Mouse (Mus musculus): ENCODE results near the gene Pate2. TPM values are rescaled to one million over a fixed set of nuclear protein-coding genes. Genes with fewer than 3 reads are reported as not detected.

The Pate2 gene
- polyA plus RNA-seq (2015; fragmentation: Nextera tagmentation; extraction: Ambion mirVana), result 0.73 and 0.77 TPM in 2 replicates

DNA sequence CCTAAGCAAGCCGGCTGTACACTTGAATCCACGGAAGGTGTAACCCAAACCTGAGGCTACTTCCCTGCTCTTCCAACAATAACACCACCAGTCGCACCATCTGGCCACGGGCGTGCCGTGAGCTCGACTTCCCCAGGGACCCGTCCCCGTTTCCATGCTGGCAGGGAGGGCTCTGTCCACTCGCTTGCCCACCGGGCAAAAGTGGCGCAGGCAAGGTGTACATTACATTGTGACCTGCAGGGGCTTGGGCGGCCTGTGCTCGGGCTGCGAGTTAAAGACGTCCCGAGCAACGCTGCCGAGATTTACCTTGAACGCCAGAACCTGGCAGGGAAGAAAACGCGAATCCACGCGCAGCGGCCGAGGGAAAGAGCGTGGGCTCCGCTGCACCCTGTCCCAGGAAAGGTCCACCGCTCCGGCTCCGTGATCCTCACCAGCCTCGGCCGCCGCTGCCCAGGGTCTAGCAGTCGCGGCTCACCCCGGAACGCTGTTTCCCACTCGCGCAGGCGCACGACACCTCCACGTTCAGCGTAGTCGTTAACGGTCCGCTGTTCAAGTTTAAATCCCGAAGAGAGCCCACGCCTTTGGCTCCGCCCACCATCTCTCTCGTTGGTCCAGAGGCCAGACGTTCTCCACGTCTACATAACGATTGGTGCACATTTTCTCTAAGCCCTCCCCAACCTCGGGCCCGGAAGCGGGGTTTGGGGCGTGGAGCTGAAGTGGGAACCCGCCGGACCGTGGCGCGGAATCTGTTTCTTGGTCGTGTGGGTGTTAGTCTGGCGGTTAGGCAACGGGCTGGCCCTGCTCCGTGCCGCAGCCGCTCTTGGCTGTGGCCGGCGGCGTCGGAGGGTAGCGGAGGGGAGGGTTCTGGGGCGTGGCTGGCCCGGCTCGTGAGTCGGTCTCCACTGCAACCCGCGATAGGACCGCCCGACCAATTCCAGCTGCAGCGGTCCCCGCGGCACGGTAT lies at the start of gene Pate2, which contains the start of gene Hyls1:
Gene Pate2 (plus strand): TSS at position 714 of the 964 bp plus-strand sequence.
Gene Hyls1 (minus strand): TSS at position 828 of the 964 bp plus-strand sequence.
- Histone ChIP-seq H3K9me3 (ENCODE audit: control insufficient read depth, low read length) (no peaks in the 10 kb centered on the region), H3K4me1 (ENCODE audit: control insufficient read depth, insufficient read depth, low read depth, low read length) (peaks cover 8% of the 10 kb centered on the region), H3K9ac (ENCODE audit: low read depth, low read length) (peak within 1 kb of the TSS; percentile 80), H3K4me3 (ENCODE audit: low read length) (peak within 1 kb of the TSS; percentile 80), H3K36me3 (ENCODE audit: control insufficient read depth, insufficient read depth, low read length) (peaks cover 10% of the 10 kb centered on the region), H3K27me3 (replicated peaks; ENCODE audit: control insufficient read depth, insufficient read depth, low read length) (peaks cover 6% of the 10 kb centered on the region), H3K27ac (ENCODE audit: low read depth, low read length) (peak within 1 kb of the TSS; percentile 90), H3K4me2 (ENCODE audit: low read length) (peak within 1 kb of the TSS; percentile 67)
- under 1% methylated on average over 86 of the region's 86 CpGs for WGBS
- ATAC-seq, result peak; percentile 98

GRCm38 (mm10) chr9:35520631-35521348 lies 49.3 kb upstream of the Pate2 start:
- Histone ChIP-seq H3K4me2 (ENCODE audit: low read length) (no peak overlapping the region), H3K9me3 (ENCODE audit: control insufficient read depth, low read length) (no peaks in the 10 kb centered on the region), H3K27me3 (replicated peaks; ENCODE audit: control insufficient read depth, insufficient read depth, low read length) (no peaks in the 10 kb centered on the region; the same call in 1 of the 2 replicates), H3K27ac (ENCODE audit: low read depth, low read length) (no peak overlapping the region), H3K9ac (ENCODE audit: low read depth, low read length) (no peak overlapping the region), H3K36me3 (ENCODE audit: control insufficient read depth, insufficient read depth, low read length) (no peaks in the 10 kb centered on the region), H3K4me3 (ENCODE audit: low read length) (no peak overlapping the region), H3K4me1 (ENCODE audit: control insufficient read depth, insufficient read depth, low read depth, low read length) (peaks cover 13% of the 10 kb centered on the region)
- WGBS, result 84% methylated on average over 6 of the region's 6 CpGs
- no peak for ATAC-seq

DNA sequence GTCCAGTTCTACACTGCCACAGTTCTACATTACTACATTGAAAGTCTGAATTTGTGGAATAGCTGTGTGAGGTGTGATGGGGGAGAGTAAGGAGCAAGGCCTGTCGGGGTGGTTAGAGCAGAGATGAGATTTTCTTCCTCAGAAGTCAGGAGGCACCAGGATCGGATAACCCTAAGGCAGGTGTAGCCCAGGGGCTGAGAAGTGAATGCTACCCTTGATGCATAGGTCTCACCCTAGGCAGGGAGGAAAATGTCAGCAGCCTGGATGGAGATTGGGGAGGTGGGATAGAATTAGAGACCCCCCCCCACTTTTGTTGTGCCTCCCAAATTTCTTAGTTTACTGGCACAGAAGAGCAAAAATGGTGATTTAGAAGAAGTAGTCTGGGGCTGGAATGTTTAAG lies 47.8 kb upstream of the Pate2 start:
- Histone ChIP-seq H3K9me3 (ENCODE audit: control insufficient read depth, low read length) (no peaks in the 10 kb centered on the region), H3K4me3 (ENCODE audit: low read length) (no peak overlapping the region), H3K27me3 (replicated peaks; ENCODE audit: control insufficient read depth, insufficient read depth, low read length) (no peaks in the 10 kb centered on the region; the same call in 1 of the 2 replicates), H3K4me1 (ENCODE audit: control insufficient read depth, insufficient read depth, low read depth, low read length) (peaks cover 13% of the 10 kb centered on the region), H3K4me2 (ENCODE audit: low read length) (no peak overlapping the region), H3K9ac (ENCODE audit: low read depth, low read length) (no peak overlapping the region), H3K27ac (ENCODE audit: low read depth, low read length) (no peak overlapping the region), H3K36me3 (ENCODE audit: control insufficient read depth, insufficient read depth, low read length) (no peaks in the 10 kb centered on the region)
- ATAC-seq, result no peak
- WGBS, result 83% methylated on average over 2 of the region's 2 CpGs

DNA sequence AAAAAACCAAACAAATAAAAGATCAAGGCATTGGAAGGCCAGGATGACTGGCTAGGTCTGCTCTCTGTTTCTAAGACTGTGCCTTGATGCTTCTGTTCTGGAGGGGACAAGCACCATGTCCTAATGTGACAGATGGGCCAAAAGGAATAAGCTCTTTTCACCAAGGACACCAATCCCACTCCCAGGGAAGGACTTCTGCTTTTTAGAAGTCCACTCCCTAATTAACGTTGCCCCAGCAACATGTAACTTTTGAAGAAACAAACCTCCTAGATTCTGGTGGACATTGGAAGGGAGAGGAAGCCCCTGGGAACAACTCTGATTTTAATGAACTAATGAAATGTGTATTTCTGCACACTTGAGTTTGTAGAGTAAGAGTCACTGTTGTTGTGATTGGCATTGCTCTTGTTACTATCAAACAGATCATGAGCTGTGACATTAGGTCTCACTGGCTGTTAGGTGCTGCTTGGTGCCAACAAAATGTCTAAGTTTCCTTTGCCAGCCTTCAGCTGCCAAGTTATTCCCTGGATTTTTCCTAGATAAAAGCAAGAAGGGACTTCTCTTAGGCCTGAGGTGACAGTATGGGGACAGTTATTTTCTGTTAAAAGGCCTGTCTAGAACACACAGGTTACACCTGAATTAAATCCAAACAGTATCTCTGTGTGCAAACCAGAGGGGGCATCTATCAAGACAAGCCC lies 47.1 kb upstream of the Pate2 start:
- Histone ChIP-seq H3K9ac (ENCODE audit: low read depth, low read length) (no peak overlapping the region), H3K27me3 (replicated peaks; ENCODE audit: control insufficient read depth, insufficient read depth, low read length) (no peaks in the 10 kb centered on the region; the same call in 1 of the 2 replicates), H3K4me3 (ENCODE audit: low read length) (no peak overlapping the region), H3K4me1 (ENCODE audit: control insufficient read depth, insufficient read depth, low read depth, low read length) (peaks cover 13% of the 10 kb centered on the region), H3K4me2 (ENCODE audit: low read length) (no peak overlapping the region), H3K9me3 (ENCODE audit: control insufficient read depth, low read length) (no peaks in the 10 kb centered on the region), H3K27ac (ENCODE audit: low read depth, low read length) (peak overlapping the region; percentile 25; the same call in 1 of the 2 replicates), H3K36me3 (ENCODE audit: control insufficient read depth, insufficient read depth, low read length) (no peaks in the 10 kb centered on the region)
- ATAC-seq, result peak; percentile 15; the same call in 1 of the 2 replicates
- 63% methylated on average over 1 of the region's 1 CpGs for WGBS

- 11% methylated on average over 5 of the region's 5 CpGs for WGBS
- H3K4me1 ChIP-seq (ENCODE audit: control insufficient read depth, insufficient read depth, low read depth, low read length), result peaks cover 13% of the 10 kb centered on the region
- no peaks in the 10 kb centered on the region; the same call in 1 of the 2 replicates for H3K27me3 ChIP-seq (replicated peaks; ENCODE audit: control insufficient read depth, insufficient read depth, low read length)
- no peaks in the 10 kb centered on the region for H3K9me3 ChIP-seq (ENCODE audit: control insufficient read depth, low read length)
- H3K9ac ChIP-seq (ENCODE audit: low read depth, low read length), result no peak overlapping the region; the same call in 1 of the 2 replicates
- peak overlapping the region; percentile 70 for H3K27ac ChIP-seq (ENCODE audit: low read depth, low read length)
- H3K4me3 ChIP-seq (ENCODE audit: low read length), result no peak overlapping the region
- H3K36me3 ChIP-seq (ENCODE audit: control insufficient read depth, insufficient read depth, low read length), result no peaks in the 10 kb centered on the region
- peak overlapping the region; percentile 37; the same call in 1 of the 2 replicates for H3K4me2 ChIP-seq (ENCODE audit: low read length)
- peak; percentile 88 for ATAC-seq
Observed at GRCm38 (mm10) chr9:35523541-35523940, 46.5 kb upstream of the Pate2 start.

- Histone ChIP-seq H3K27ac (ENCODE audit: low read depth, low read length) (peak overlapping the region; percentile 70), H3K9ac (ENCODE audit: low read depth, low read length) (no peak overlapping the region), H3K4me1 (ENCODE audit: control insufficient read depth, insufficient read depth, low read depth, low read length) (peaks cover 13% of the 10 kb centered on the region), H3K9me3 (ENCODE audit: control insufficient read depth, low read length) (no peaks in the 10 kb centered on the region), H3K36me3 (ENCODE audit: control insufficient read depth, insufficient read depth, low read length) (no peaks in the 10 kb centered on the region), H3K27me3 (replicated peaks; ENCODE audit: control insufficient read depth, insufficient read depth, low read length) (no peaks in the 10 kb centered on the region; the same call in 1 of the 2 replicates), H3K4me2 (ENCODE audit: low read length) (peak overlapping the region; percentile 37; the same call in 1 of the 2 replicates), H3K4me3 (ENCODE audit: low read length) (no peak overlapping the region)
- ATAC-seq, result peak; percentile 80
- WGBS, result 20% methylated on average over 7 of the region's 7 CpGs
Observed at GRCm38 (mm10) chr9:35523941-35524411, 46.1 kb upstream of the Pate2 start.

DNA sequence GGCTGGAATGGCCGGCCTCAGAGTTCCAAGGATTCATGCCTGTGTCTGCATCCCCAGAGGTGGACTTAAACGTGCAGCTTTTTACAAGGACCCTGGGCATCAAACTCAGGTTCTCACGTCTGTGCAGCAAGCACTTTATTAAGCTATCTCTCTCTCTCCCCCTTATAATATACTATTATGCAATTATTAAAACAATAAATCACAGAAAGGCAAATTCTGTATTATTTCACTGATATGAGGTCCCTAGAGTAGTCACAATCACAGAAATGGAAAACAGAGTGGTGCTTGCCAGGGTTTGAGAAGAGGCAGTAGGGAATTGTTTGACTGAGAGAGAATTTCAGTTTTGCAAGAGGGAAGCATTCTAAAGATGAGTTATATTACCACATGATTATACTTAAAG lies 40.9 kb upstream of the Pate2 start:
- H3K4me1 ChIP-seq (ENCODE audit: control insufficient read depth, insufficient read depth, low read depth, low read length), result peaks cover 3% of the 10 kb centered on the region
- no peak overlapping the region for H3K4me3 ChIP-seq (ENCODE audit: low read length)
- H3K27ac ChIP-seq (ENCODE audit: low read depth, low read length), result no peak overlapping the region
- H3K27me3 ChIP-seq (replicated peaks; ENCODE audit: control insufficient read depth, insufficient read depth, low read length), result no peaks in the 10 kb centered on the region; the same call in 1 of the 2 replicates
- no peak for ATAC-seq
- WGBS, result 68% methylated on average over 3 of the region's 3 CpGs
- H3K9me3 ChIP-seq (ENCODE audit: control insufficient read depth, low read length), result no peaks in the 10 kb centered on the region
- no peaks in the 10 kb centered on the region for H3K36me3 ChIP-seq (ENCODE audit: control insufficient read depth, insufficient read depth, low read length)
- no peak overlapping the region for H3K9ac ChIP-seq (ENCODE audit: low read depth, low read length)
- H3K4me2 ChIP-seq (ENCODE audit: low read length), result no peak overlapping the region

DNA sequence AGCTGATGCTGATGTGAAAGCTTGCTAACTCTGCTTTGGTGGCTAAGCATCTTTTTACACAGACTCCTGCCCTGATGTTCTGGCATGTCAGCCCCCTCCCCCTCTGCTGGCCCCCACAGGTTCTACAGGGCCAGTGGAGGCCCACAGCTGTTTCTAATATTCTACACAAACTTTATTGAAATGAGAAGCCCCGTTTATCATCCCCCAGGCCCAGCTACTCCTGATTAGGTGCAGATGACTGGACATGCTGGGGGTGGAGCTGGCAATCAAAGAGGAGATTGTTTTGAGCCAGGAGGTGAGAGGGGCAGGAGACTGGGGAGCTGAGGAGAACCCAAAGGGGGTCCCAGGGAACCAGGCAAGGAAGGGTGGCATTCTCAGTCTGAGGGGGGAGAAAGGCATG lies 40.3 kb upstream of the Pate2 start:
- Histone ChIP-seq H3K36me3 (ENCODE audit: control insufficient read depth, insufficient read depth, low read length) (no peaks in the 10 kb centered on the region), H3K27ac (ENCODE audit: low read depth, low read length) (no peak overlapping the region), H3K9me3 (ENCODE audit: control insufficient read depth, low read length) (no peaks in the 10 kb centered on the region), H3K27me3 (replicated peaks; ENCODE audit: control insufficient read depth, insufficient read depth, low read length) (no peaks in the 10 kb centered on the region; the same call in 1 of the 2 replicates), H3K9ac (ENCODE audit: low read depth, low read length) (no peak overlapping the region), H3K4me1 (ENCODE audit: control insufficient read depth, insufficient read depth, low read depth, low read length) (peaks cover under 1% of the 10 kb centered on the region; the same call in 1 of the 2 replicates), H3K4me3 (ENCODE audit: low read length) (no peak overlapping the region), H3K4me2 (ENCODE audit: low read length) (no peak overlapping the region)
- 15% methylated on average over 1 of the region's 1 CpGs for WGBS
- no peak for ATAC-seq
